Mouse (Mus musculus): ENCODE measurements around the gene Pou1f1. TPM values are rescaled to one million over a fixed set of nuclear protein-coding genes. Genes with fewer than 3 reads are reported as not detected.
A peak's percentile ranks its signal among the peaks of the same experiment; 100 is the strongest.

Pou1f1 gene
- not detected in 2 replicates for total RNA-seq (2012; rRNA removed)

- Histone ChIP-seq H3K9ac (ENCODE audit: insufficient read depth, low read depth, low read length, poor library complexity, severe bottlenecking) (no peak within 1 kb of the TSS), H3K27ac (ENCODE audit: insufficient read depth, low read depth, low read length, poor library complexity, severe bottlenecking) (no peak within 1 kb of the TSS), H3K4me3 (ENCODE audit: insufficient read depth in 1 of 2, low read depth in 1 of 2, low read length in 2 of 2, poor library complexity in 1 of 2, severe bottlenecking in 1 of 2) (no peak within 1 kb of the TSS), H3K4me1 (ENCODE audit: control insufficient read depth in 2 of 2, insufficient read depth in 2 of 2, low read length in 2 of 2, poor library complexity in 1 of 2) (no peaks in the 10 kb centered on the region), H3K9me3 (ENCODE audit: control insufficient read depth, insufficient read depth, low read depth, low read length) (no peaks in the 10 kb centered on the region), H3K36me3 (ENCODE audit: control insufficient read depth, insufficient read depth, low read length, poor library complexity, severe bottlenecking) (no peaks in the 10 kb centered on the region)
- DNase-seq (ENCODE audit: low read depth, low spot score): no peak
- no peak for TF ChIP-seq MAFK (IDR thresholded peaks at IDR 0.05; ENCODE audit: insufficient read depth, low read depth, low read length)
- no peak for TF ChIP-seq HCFC1 (IDR thresholded peaks at IDR 0.05; ENCODE audit: borderline replicate concordance, insufficient read depth, low read length)
- TF ChIP-seq ZC3H11A (IDR thresholded peaks at IDR 0.05; ENCODE audit: borderline replicate concordance, low read depth, low read length): no peak
- TF ChIP-seq ZNF384 (IDR thresholded peaks at IDR 0.05; ENCODE audit: low read depth, low read length): no peak
- no peak for TF ChIP-seq CHD2 (IDR thresholded peaks at IDR 0.05; ENCODE audit: low read depth, low read length)
- in situ Hi-C loops (cut with MboI; ENCODE audit: low sequenced_read_pairs in 2 of 2, unreplicated experiment in 2 of 2): no loop called here
Observed at GRCm38 (mm10) chr16:65520211-65520610, at the start of gene Pou1f1. TSS of gene Pou1f1 (plus strand) at chr16:65520511.

GRCm38 (mm10) chr16:65470650-65471049 lies 49.7 kb upstream of the Pou1f1 start:
- no peak for TF ChIP-seq HCFC1 (IDR thresholded peaks at IDR 0.05; ENCODE audit: borderline replicate concordance, insufficient read depth, low read length)
- Histone ChIP-seq H3K36me3 (ENCODE audit: control insufficient read depth, insufficient read depth, low read length, poor library complexity, severe bottlenecking) (no peaks in the 10 kb centered on the region), H3K27ac (ENCODE audit: insufficient read depth, low read depth, low read length, poor library complexity, severe bottlenecking) (no peak overlapping the region), H3K4me1 (ENCODE audit: control insufficient read depth in 2 of 2, insufficient read depth in 2 of 2, low read length in 2 of 2, poor library complexity in 1 of 2) (no peaks in the 10 kb centered on the region), H3K9me3 (ENCODE audit: control insufficient read depth, insufficient read depth, low read depth, low read length) (no peaks in the 10 kb centered on the region), H3K9ac (ENCODE audit: insufficient read depth, low read depth, low read length, poor library complexity, severe bottlenecking) (no peak overlapping the region), H3K4me3 (ENCODE audit: insufficient read depth in 1 of 2, low read depth in 1 of 2, low read length in 2 of 2, poor library complexity in 1 of 2, severe bottlenecking in 1 of 2) (no peak overlapping the region)
- no peak for DNase-seq (ENCODE audit: low read depth, low spot score)
- in situ Hi-C loops (cut with MboI; ENCODE audit: low sequenced_read_pairs in 2 of 2, unreplicated experiment in 2 of 2): no loop called here

GRCm38 (mm10) chr16:65472472-65473001 lies 47.8 kb upstream of the Pou1f1 start:
- Histone ChIP-seq H3K4me1 (ENCODE audit: control insufficient read depth in 2 of 2, insufficient read depth in 2 of 2, low read length in 2 of 2, poor library complexity in 1 of 2) (no peaks in the 10 kb centered on the region), H3K36me3 (ENCODE audit: control insufficient read depth, insufficient read depth, low read length, poor library complexity, severe bottlenecking) (no peaks in the 10 kb centered on the region), H3K4me3 (ENCODE audit: insufficient read depth in 1 of 2, low read depth in 1 of 2, low read length in 2 of 2, poor library complexity in 1 of 2, severe bottlenecking in 1 of 2) (no peak overlapping the region), H3K27ac (ENCODE audit: insufficient read depth, low read depth, low read length, poor library complexity, severe bottlenecking) (no peak overlapping the region), H3K9me3 (ENCODE audit: control insufficient read depth, insufficient read depth, low read depth, low read length) (no peaks in the 10 kb centered on the region), H3K9ac (ENCODE audit: insufficient read depth, low read depth, low read length, poor library complexity, severe bottlenecking) (no peak overlapping the region)
- in situ Hi-C loops (cut with MboI; ENCODE audit: low sequenced_read_pairs in 2 of 2, unreplicated experiment in 2 of 2): no loop called here
- TF ChIP-seq ZNF384 (IDR thresholded peaks at IDR 0.05; ENCODE audit: low read depth, low read length) (no peak), ZC3H11A (IDR thresholded peaks at IDR 0.05; ENCODE audit: borderline replicate concordance, low read depth, low read length) (no peak), CHD2 (IDR thresholded peaks at IDR 0.05; ENCODE audit: low read depth, low read length) (no peak), MAFK (IDR thresholded peaks at IDR 0.05; ENCODE audit: insufficient read depth, low read depth, low read length) (no peak), HCFC1 (IDR thresholded peaks at IDR 0.05; ENCODE audit: borderline replicate concordance, insufficient read depth, low read length) (no peak)
- peak; percentile 13 for DNase-seq (ENCODE audit: low read depth, low spot score)

GRCm38 (mm10) chr16:65485726-65486125 lies 34.6 kb upstream of the Pou1f1 start:
- Histone ChIP-seq H3K9me3 (ENCODE audit: control insufficient read depth, insufficient read depth, low read depth, low read length) (no peaks in the 10 kb centered on the region), H3K4me3 (ENCODE audit: insufficient read depth in 1 of 2, low read depth in 1 of 2, low read length in 2 of 2, poor library complexity in 1 of 2, severe bottlenecking in 1 of 2) (no peak overlapping the region), H3K27ac (ENCODE audit: insufficient read depth, low read depth, low read length, poor library complexity, severe bottlenecking) (no peak overlapping the region), H3K36me3 (ENCODE audit: control insufficient read depth, insufficient read depth, low read length, poor library complexity, severe bottlenecking) (no peaks in the 10 kb centered on the region), H3K9ac (ENCODE audit: insufficient read depth, low read depth, low read length, poor library complexity, severe bottlenecking) (no peak overlapping the region), H3K4me1 (ENCODE audit: control insufficient read depth in 2 of 2, insufficient read depth in 2 of 2, low read length in 2 of 2, poor library complexity in 1 of 2) (no peaks in the 10 kb centered on the region)
- in situ Hi-C loops (cut with MboI; ENCODE audit: low sequenced_read_pairs in 2 of 2, unreplicated experiment in 2 of 2): no loop called here
- no peak for TF ChIP-seq MAFK (IDR thresholded peaks at IDR 0.05; ENCODE audit: insufficient read depth, low read depth, low read length)
- TF ChIP-seq ZNF384 (IDR thresholded peaks at IDR 0.05; ENCODE audit: low read depth, low read length): no peak
- no peak for TF ChIP-seq HCFC1 (IDR thresholded peaks at IDR 0.05; ENCODE audit: borderline replicate concordance, insufficient read depth, low read length)
- TF ChIP-seq CHD2 (IDR thresholded peaks at IDR 0.05; ENCODE audit: low read depth, low read length): no peak
- TF ChIP-seq ZC3H11A (IDR thresholded peaks at IDR 0.05; ENCODE audit: borderline replicate concordance, low read depth, low read length): no peak
- no peak for DNase-seq (ENCODE audit: low read depth, low spot score)

GRCm38 (mm10) chr16:65496030-65496429 lies 24.3 kb upstream of the Pou1f1 start:
- H3K36me3 ChIP-seq (ENCODE audit: control insufficient read depth, insufficient read depth, low read length, poor library complexity, severe bottlenecking): no peaks in the 10 kb centered on the region
- no peaks in the 10 kb centered on the region for H3K9me3 ChIP-seq (ENCODE audit: control insufficient read depth, insufficient read depth, low read depth, low read length)
- no peak overlapping the region for H3K9ac ChIP-seq (ENCODE audit: insufficient read depth, low read depth, low read length, poor library complexity, severe bottlenecking)
- no peak overlapping the region for H3K27ac ChIP-seq (ENCODE audit: insufficient read depth, low read depth, low read length, poor library complexity, severe bottlenecking)
- TF ChIP-seq HCFC1 (IDR thresholded peaks at IDR 0.05; ENCODE audit: borderline replicate concordance, insufficient read depth, low read length) (no peak), MAFK (IDR thresholded peaks at IDR 0.05; ENCODE audit: insufficient read depth, low read depth, low read length) (no peak), CHD2 (IDR thresholded peaks at IDR 0.05; ENCODE audit: low read depth, low read length) (no peak), ZC3H11A (IDR thresholded peaks at IDR 0.05; ENCODE audit: borderline replicate concordance, low read depth, low read length) (no peak), ZNF384 (IDR thresholded peaks at IDR 0.05; ENCODE audit: low read depth, low read length) (no peak)
- DNase-seq (ENCODE audit: low read depth, low spot score): no peak
- in situ Hi-C loops (cut with MboI; ENCODE audit: low sequenced_read_pairs in 2 of 2, unreplicated experiment in 2 of 2): no loop called here
- no peak overlapping the region for H3K4me3 ChIP-seq (ENCODE audit: insufficient read depth in 1 of 2, low read depth in 1 of 2, low read length in 2 of 2, poor library complexity in 1 of 2, severe bottlenecking in 1 of 2)
- no peaks in the 10 kb centered on the region for H3K4me1 ChIP-seq (ENCODE audit: control insufficient read depth in 2 of 2, insufficient read depth in 2 of 2, low read length in 2 of 2, poor library complexity in 1 of 2)
